Mouse (Mus musculus): ENCODE results near the gene Sdsl. TPM values are rescaled to one million over a fixed set of nuclear protein-coding genes. Genes with fewer than 3 reads are reported as not detected.
A peak's percentile ranks its signal among the peaks of the same experiment; 100 is the strongest.

Sdsl gene
- total RNA-seq, 2 experiments from 2014 or later = 3.4 TPM; not detected in 1

GRCm38 (mm10) chr5:120495703-120496226 is 23.2 kb upstream of the Sdsl start:
- ATAC-seq (replicated peaks; ENCODE audit: low FRiP score, poor library complexity, severe bottlenecking) = no peak

- ATAC-seq (replicated peaks; ENCODE audit: low FRiP score, poor library complexity, severe bottlenecking) = no peak
Measured at GRCm38 (mm10) chr5:120495064-120495702, 22.6 kb upstream of the Sdsl start.

GRCm38 (mm10) chr5:120493873-120494395 is 21.3 kb upstream of the Sdsl start:
- no peak for ATAC-seq (replicated peaks; ENCODE audit: low FRiP score, poor library complexity, severe bottlenecking)

- no peak for ATAC-seq (replicated peaks; ENCODE audit: low FRiP score, poor library complexity, severe bottlenecking)
Measured at GRCm38 (mm10) chr5:120493440-120493839, 20.8 kb upstream of the Sdsl start.

GRCm38 (mm10) chr5:120492437-120492836 is 19.8 kb upstream of the Sdsl start:
- ATAC-seq (replicated peaks; ENCODE audit: low FRiP score, poor library complexity, severe bottlenecking) = no peak

- ATAC-seq (replicated peaks; ENCODE audit: low FRiP score, poor library complexity, severe bottlenecking) = no peak
Measured at GRCm38 (mm10) chr5:120490679-120491192, 18.1 kb upstream of the Sdsl start.

DNA sequence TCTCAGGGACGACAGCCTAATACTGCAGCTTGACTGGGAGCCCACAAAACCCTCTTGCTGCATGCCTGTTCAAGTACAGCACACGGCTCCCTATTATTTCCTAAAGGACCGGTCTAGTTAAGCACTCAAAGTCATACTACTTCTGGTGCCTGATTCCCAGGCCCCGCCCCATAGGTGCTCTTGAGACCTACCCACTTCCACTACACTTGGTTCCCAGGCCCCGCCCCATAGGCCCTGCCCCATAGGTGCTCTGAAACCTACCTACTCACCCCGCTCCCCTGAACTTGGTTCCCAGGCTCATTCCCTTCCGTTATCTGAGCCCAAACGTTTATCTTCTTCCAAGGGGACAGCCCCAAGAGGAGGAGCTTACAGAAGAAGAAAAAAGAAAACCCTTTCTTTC is 15.2 kb upstream of the Sdsl start:
- no peak for ATAC-seq (replicated peaks; ENCODE audit: low FRiP score, poor library complexity, severe bottlenecking)

- ATAC-seq (replicated peaks; ENCODE audit: low FRiP score, poor library complexity, severe bottlenecking) = no peak
Measured at GRCm38 (mm10) chr5:120483399-120483798, 10.8 kb upstream of the Sdsl start.

DNA sequence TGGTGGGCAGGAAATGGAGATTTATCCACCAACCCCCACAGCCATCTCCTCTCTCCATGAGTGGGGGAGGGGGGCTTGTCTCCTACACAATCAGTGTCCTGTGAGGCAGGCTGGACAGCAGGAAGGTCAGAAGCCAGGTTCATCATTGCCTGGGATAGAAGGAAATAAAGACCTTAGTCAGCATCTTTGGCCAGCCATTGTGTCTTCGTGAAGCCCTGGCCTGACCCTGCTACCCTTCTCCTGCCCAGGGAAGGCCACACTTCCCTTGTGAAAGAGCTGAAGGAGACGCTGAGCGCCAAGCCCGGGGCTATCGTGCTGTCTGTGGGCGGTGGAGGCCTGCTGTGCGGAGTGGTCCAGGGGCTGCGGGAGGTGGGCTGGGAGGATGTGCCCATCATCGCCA is 8.6 kb upstream of the Sdsl start:
- ATAC-seq (replicated peaks; ENCODE audit: low FRiP score, poor library complexity, severe bottlenecking) = no peak

DNA sequence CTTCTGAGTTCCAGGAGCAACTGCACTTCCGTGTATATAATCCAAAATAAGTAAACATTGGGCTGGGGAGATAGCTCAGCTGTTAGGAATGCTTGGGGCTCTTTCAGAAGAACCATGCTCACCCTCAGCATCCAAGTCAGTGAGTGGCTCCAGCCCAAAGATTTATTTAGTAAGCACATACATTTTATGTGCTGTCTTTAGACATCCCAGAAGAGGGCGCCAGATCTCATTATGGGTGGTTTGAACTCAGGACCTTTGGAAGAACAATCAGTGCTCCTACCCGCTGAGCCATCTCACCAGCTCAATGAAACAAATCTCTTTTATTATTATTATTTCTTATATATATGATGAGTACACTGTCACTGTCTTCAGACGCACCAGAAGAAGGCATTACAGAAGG is 6.9 kb upstream of the Sdsl start:
- no peak for ATAC-seq (replicated peaks; ENCODE audit: low FRiP score, poor library complexity, severe bottlenecking)

DNA sequence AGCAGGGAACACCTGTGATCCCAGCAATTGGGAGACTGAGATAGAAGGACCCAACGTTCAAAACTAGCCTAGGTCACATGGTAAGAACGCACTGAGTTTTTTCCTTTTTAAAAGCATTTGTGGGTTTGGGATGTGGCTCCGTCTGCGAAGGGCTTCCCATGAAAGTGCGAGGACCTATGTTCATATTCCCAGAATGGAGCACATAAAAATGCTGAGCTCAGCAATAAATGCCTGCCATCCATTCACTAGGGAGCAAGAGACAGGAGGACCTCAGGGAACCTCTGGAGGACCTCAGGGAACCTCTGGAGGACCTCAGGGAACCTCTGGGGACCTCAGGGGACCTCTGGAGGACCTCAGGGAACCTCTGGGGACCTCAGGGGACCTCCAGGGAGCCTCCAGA is 5.4 kb upstream of the Sdsl start:
- no peak for ATAC-seq (replicated peaks; ENCODE audit: low FRiP score, poor library complexity, severe bottlenecking)

DNA sequence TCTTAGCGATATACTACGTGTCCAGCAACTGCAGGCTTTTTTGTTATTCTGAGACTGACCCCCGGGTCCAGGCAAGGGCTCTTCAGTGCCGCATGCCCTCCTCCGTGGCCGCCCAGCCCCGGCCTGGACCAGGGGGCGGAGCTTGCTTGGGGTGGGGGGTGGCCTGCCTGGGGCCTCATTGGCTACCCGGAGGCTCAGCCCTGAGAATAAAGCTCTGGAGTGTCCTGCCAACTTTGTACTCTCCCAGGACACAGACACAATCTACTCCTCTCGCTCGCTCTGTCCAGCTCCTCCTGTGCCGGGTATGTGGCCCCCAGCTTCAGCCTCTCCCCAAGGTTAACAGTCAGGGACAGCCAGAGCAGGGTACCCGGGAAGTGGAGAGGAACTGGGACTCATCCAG is 3.7 kb upstream of the Sdsl start, which contains the start of gene Sds:
Gene Sds, plus strand, starts transcription at position 231 of the 400 bp plus-strand sequence.
- no peak for ATAC-seq (replicated peaks; ENCODE audit: low FRiP score, poor library complexity, severe bottlenecking)

GRCm38 (mm10) chr5:120475861-120476260 is 3.3 kb upstream of the Sdsl start:
- no peak for ATAC-seq (replicated peaks; ENCODE audit: low FRiP score, poor library complexity, severe bottlenecking)

DNA sequence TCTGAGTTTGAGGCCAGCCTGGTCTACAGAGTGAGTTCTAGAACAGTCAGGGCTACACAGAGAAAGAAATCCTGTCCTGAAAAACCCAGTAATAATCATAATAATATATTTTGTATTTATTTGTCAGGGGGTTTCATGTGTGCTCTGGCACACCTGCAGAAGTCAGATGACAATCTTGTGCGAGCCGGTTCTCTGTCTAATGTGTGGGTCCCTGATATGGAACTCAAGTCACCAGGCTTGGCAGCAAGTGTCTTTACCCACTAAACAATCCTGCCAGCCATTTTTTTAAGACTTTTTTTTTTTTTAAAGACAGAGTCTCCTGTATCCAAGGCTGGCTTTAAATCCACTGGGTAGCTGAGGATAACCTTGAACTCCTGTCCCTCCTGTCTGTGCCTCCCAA is 751 bp upstream of the Sdsl start:
- ATAC-seq (replicated peaks; ENCODE audit: low FRiP score, poor library complexity, severe bottlenecking) = no peak

GRCm38 (mm10) chr5:120471538-120471937 is 1.1 kb downstream of the Sdsl start:
- no peak for ATAC-seq (replicated peaks; ENCODE audit: low FRiP score, poor library complexity, severe bottlenecking)

GRCm38 (mm10) chr5:120468830-120469229 is 3.8 kb downstream of the Sdsl start:
- ATAC-seq (replicated peaks; ENCODE audit: low FRiP score, poor library complexity, severe bottlenecking) = no peak

GRCm38 (mm10) chr5:120468336-120468735 is 4.3 kb downstream of the Sdsl start:
- ATAC-seq (replicated peaks; ENCODE audit: low FRiP score, poor library complexity, severe bottlenecking) = no peak

GRCm38 (mm10) chr5:120467026-120467425 is 5.6 kb downstream of the Sdsl start:
- no peak for ATAC-seq (replicated peaks; ENCODE audit: low FRiP score, poor library complexity, severe bottlenecking)

DNA sequence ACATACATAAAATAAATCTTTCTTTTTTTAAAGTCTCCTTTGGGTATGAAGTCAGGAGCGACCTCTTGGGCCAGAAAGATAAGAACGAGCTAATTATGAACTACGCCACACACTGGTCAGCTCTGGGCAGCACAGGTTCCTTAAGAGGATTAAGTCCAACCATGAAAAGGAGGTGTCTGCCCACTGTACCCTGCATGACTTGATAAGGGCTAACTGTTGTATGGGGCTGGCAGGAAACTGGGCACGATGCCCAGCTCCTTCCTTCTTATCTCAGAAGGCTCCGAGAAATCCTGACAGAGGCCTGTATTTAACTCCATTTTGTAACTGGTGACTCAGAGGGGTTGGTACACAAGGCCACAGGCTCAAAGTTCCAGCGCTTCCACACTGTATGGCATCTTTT is 6.8 kb downstream of the Sdsl start:
- peak; percentile 88 for ATAC-seq (replicated peaks; ENCODE audit: low FRiP score, poor library complexity, severe bottlenecking)

- ATAC-seq (replicated peaks; ENCODE audit: low FRiP score, poor library complexity, severe bottlenecking) = no peak
Measured at GRCm38 (mm10) chr5:120465062-120465461, 7.5 kb downstream of the Sdsl start.

DNA sequence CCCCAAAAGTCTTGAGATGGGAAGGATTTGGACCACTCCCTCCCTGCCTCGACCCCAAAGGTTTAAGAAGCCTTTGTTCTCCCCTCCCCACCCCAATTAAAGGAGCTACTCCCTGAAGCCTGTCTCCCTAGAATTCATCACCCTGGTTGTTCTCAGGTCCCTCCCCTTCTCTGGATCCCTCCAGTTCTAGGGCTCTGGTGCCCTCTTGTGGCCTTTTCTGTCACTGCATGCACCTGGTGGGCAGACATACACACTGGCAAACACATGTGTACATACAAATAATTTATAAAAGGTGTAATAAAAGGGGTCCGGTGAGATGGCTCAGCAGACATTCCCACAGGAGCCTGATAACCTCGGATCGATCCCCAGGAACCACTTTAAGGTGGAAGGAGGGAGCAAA is 8.3 kb downstream of the Sdsl start:
- ATAC-seq (replicated peaks; ENCODE audit: low FRiP score, poor library complexity, severe bottlenecking) = 0 out of 2 replicates have a peak, but pooled peaks have one; percentile 22

Data from erythroblast, adult 5-6 weeks (primary cell).